Mouse (Mus musculus) gastrocnemius, postnatal 10 days (tissue): ENCODE results near the gene Mbd4. TPM values are rescaled to one million over a fixed set of nuclear protein-coding genes. Genes with fewer than 3 reads are reported as not detected.
"Not testable (repeated sequence)": the region's sequence is repeated elsewhere in the genome, so short reads cannot be mapped to it uniquely, and the experiment has no call there.

Experiments used
- DNase-seq: peaks from one replicate; pipeline ENCODE4 v3.0.0; 2021; ENCODE audit warnings: mixed read lengths
- long read RNA-seq, 2 experiments: library from polyadenylated mRNA; stranded (forward); transcript quantifications; one replicate each; pipeline ENCODE4 v2.0.0; 2021
- total RNA-seq, 2 experiments: library from RNA; stranded (reverse); gene quantifications; 2 replicates each; pipeline ENCODE4 v1.2.3; 2021

The Mbd4 gene
- total RNA-seq = 1 to 10 TPM; 2.3 to 3.7 TPM
- long read RNA-seq, experiment 1, partial matches to known transcripts = 0 of 2 reads
- long read RNA-seq, experiment 1, other reads (novel, unspliced or antisense) = 1 of 2 reads
- long read RNA-seq, experiment 2, partial matches to known transcripts = 1 of 2 reads
- long read RNA-seq, experiment 2, other reads (novel, unspliced or antisense) = 0 of 2 reads

- DNase-seq = peak; percentile 93
These were observed at the start of gene Mbd4, which contains the start of gene Ift122 for GRCm38 (mm10) chr6:115853091-115853813. TSS of gene Mbd4 (minus strand) at chr6:115853371. TSS of gene Ift122 (plus strand) at chr6:115853470.

- DNase-seq = no peak
These were observed 49.4 kb upstream of the Mbd4 start for GRCm38 (mm10) chr6:115902545-115902944.

- no peak for DNase-seq
These were observed 48.3 kb upstream of the Mbd4 start for GRCm38 (mm10) chr6:115901489-115901931.

- peak; percentile 62 for DNase-seq
These were observed 47.9 kb upstream of the Mbd4 start for GRCm38 (mm10) chr6:115901062-115901461.

- DNase-seq = no peak
These were observed 44.9 kb upstream of the Mbd4 start for GRCm38 (mm10) chr6:115897926-115898520.

GRCm38 (mm10) chr6:115897117-115897516, 43.9 kb upstream of the Mbd4 start:
- no peak for DNase-seq

- DNase-seq = no peak
These were observed 43.2 kb upstream of the Mbd4 start for GRCm38 (mm10) chr6:115896346-115896745.

- no peak for DNase-seq
These were observed 39.2 kb upstream of the Mbd4 start for GRCm38 (mm10) chr6:115892363-115892762.

GRCm38 (mm10) chr6:115891497-115892061, 38.4 kb upstream of the Mbd4 start:
- peak; percentile 75 for DNase-seq

- DNase-seq = no peak
These were observed 37.9 kb upstream of the Mbd4 start for GRCm38 (mm10) chr6:115891061-115891460.

GRCm38 (mm10) chr6:115890601-115891000, 37.4 kb upstream of the Mbd4 start:
- no peak for DNase-seq

GRCm38 (mm10) chr6:115888296-115888695, 35.1 kb upstream of the Mbd4 start:
- DNase-seq = no peak

GRCm38 (mm10) chr6:115886894-115887293, 33.7 kb upstream of the Mbd4 start:
- DNase-seq = no peak

GRCm38 (mm10) chr6:115884018-115884417, 30.8 kb upstream of the Mbd4 start:
- no peak for DNase-seq

GRCm38 (mm10) chr6:115880751-115881150, 27.6 kb upstream of the Mbd4 start:
- no peak for DNase-seq

GRCm38 (mm10) chr6:115879736-115880135, 26.6 kb upstream of the Mbd4 start:
- no peak for DNase-seq

GRCm38 (mm10) chr6:115878694-115879093, 25.5 kb upstream of the Mbd4 start:
- no peak for DNase-seq

GRCm38 (mm10) chr6:115877239-115877638, 24.1 kb upstream of the Mbd4 start:
- no peak for DNase-seq

- DNase-seq = not testable (repeated sequence)
These were observed 18.1 kb upstream of the Mbd4 start for GRCm38 (mm10) chr6:115871318-115871717.

GRCm38 (mm10) chr6:115867157-115867556, 14.0 kb upstream of the Mbd4 start:
- DNase-seq = not testable (repeated sequence)

- DNase-seq = no peak
These were observed 12.1 kb upstream of the Mbd4 start for GRCm38 (mm10) chr6:115865246-115865645.

- DNase-seq = no peak
These were observed 10.2 kb upstream of the Mbd4 start for GRCm38 (mm10) chr6:115863340-115863841.

GRCm38 (mm10) chr6:115860027-115860556, 6.9 kb upstream of the Mbd4 start:
- DNase-seq = no peak
